Mouse (Mus musculus) ES-Bruce4 (cell line): Measurements from ENCODE around the gene Gm11172. TPM values are rescaled to one million over a fixed set of nuclear protein-coding genes. Genes with fewer than 3 reads are reported as not detected.

ENCODE experiments used
- H3K27ac ChIP-seq: 2 replicates; pipeline ENCODE4 v1.5.1; 2012; ENCODE audit warnings: low read length, inconsistent platforms; ENCODE audit not compliant: insufficient read depth
- H3K27me3 ChIP-seq: 2 replicates; pipeline ENCODE4 v1.6.1; 2012; ENCODE audit warnings: mild to moderate bottlenecking, low read length, inconsistent platforms; ENCODE audit not compliant: control insufficient read depth, poor library complexity, insufficient read depth, severe bottlenecking
- H3K36me3 ChIP-seq: 2 replicates; pipeline ENCODE4 v1.6.1; 2012; ENCODE audit warnings: inconsistent platforms, mild to moderate bottlenecking, low read length, moderate library complexity; ENCODE audit not compliant: control insufficient read depth, poor library complexity, insufficient read depth, severe bottlenecking
- H3K4me1 ChIP-seq: one replicate; pipeline ENCODE4 v1.8.1; 2011; ENCODE audit warnings: low read length; ENCODE audit not compliant: control insufficient read depth, insufficient read depth
- H3K4me3 ChIP-seq: 2 replicates; pipeline ENCODE4 v1.5.1; 2011; ENCODE audit warnings: low read depth, mild to moderate bottlenecking, low read length
- H3K9ac ChIP-seq: 2 replicates; pipeline ENCODE4 v1.6.1; 2012; ENCODE audit warnings: low read depth, mild to moderate bottlenecking, inconsistent platforms; ENCODE audit not compliant: poor library complexity, severe bottlenecking
- H3K9me3 ChIP-seq: replicated peaks from 2 replicates; pipeline ENCODE4 v1.6.1; 2012; ENCODE audit warnings: mild to moderate bottlenecking, low read length, inconsistent platforms; ENCODE audit not compliant: control insufficient read depth, poor library complexity, insufficient read depth, severe bottlenecking
- CTCF ChIP-seq: IDR thresholded peaks from one replicate; pipeline ENCODE4 v1.8.1; 2011; ENCODE audit warnings: low read depth, low read length
- EP300 ChIP-seq: IDR thresholded peaks from 2 replicates; pipeline ENCODE4 v1.6.1; 2011; ENCODE audit warnings: low read depth, low read length; ENCODE audit not compliant: insufficient read depth
- POLR2A ChIP-seq: IDR thresholded peaks from one replicate; pipeline ENCODE4 v1.8.1; 2011; ENCODE audit warnings: low read length; ENCODE audit not compliant: insufficient read depth
- polyA plus RNA-seq: library from polyadenylated mRNA; stranded (reverse); fragments of >200 nt; gene quantifications from 2 replicates; pipeline ENCODE4 v1.2.4, GENCODE M21; 2011; ENCODE audit warnings: low read depth; ENCODE audit not compliant: missing spikeins, insufficient read depth, insufficient read length

Gm11172 gene
- polyA plus RNA-seq, 1 experiment: not detected

DNA sequence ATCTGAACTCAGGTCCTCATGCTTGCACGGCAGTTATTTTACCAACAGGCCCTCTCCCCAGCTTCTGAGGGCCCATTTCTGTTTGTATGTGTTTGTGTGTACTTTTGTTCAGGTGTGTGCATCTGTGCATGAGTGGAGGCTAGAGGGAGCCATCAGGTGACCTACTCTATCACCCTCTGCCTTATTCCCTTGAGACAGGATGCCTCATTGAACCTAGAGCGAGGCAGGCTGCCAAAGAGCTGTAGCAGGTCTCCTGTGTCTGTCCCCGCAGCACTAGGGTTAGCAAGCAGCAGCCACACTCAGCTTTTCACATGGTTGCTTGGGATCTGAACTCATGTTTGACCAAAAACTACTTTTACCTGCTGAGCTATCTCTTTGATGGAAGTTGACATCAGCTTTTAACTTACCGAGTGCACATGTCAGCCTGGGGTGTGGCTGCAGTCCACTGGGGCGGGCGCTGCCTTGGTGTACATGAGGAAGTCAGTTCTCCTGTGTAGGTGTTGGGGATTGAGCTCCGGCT, 47.1 kb downstream of the Gm11172 start:
- no peak overlapping the region for H3K27ac ChIP-seq
- no peaks in the 10 kb centered on the region for H3K27me3 ChIP-seq
- no peaks in the 10 kb centered on the region for H3K36me3 ChIP-seq
- H3K4me1 ChIP-seq: no peaks in the 10 kb centered on the region
- H3K9ac ChIP-seq: no peak overlapping the region
- H3K9me3 ChIP-seq: no peaks in the 10 kb centered on the region
- no peak overlapping the region for H3K4me3 ChIP-seq
- TF ChIP-seq POLR2A (no peak), EP300 (no peak), CTCF (no peak)

DNA sequence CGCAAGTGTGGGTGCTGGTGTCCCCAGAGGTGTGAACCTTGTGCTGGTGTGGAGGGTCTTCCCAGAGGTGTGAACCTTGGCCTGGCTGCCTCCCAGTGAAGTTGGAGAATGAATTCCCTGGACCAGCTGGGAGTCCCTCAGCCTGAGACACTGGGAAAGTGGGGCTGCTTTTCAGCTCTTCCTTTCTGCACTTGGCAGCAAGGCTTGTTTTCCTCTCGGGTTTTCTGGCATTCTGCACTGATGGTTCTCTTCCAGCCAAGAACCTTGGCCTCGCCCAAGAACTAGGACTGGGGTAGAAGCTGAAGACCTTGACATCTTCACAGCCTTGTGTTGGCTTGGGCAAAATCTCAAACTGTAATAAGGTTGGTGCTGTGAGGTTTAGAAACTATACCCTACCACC, 48.7 kb downstream of the Gm11172 start:
- Histone ChIP-seq H3K36me3 (no peaks in the 10 kb centered on the region), H3K9me3 (no peaks in the 10 kb centered on the region), H3K4me3 (no peak overlapping the region), H3K4me1 (no peaks in the 10 kb centered on the region), H3K27me3 (no peaks in the 10 kb centered on the region), H3K27ac (no peak overlapping the region), H3K9ac (no peak overlapping the region)
- no peak for TF ChIP-seq EP300
- no peak for TF ChIP-seq CTCF
- TF ChIP-seq POLR2A: no peak

Other genes with a start within 250 kb of the Gm11172 start
- gene Socs1, start 27.4 kb upstream of the Gm11172 start, polyA plus RNA-seq: 1.9 and 2.8 TPM in 2 replicates
- gene Tnp2, start 24.3 kb upstream of the Gm11172 start, polyA plus RNA-seq: not detected in 2 replicates
- not detected in 2 replicates for gene Prm3, start 22.0 kb upstream of the Gm11172 start, polyA plus RNA-seq
- gene Prm2, start 16.8 kb upstream of the Gm11172 start, polyA plus RNA-seq: not detected in 2 replicates
- not detected in 2 replicates for gene Prm1, start 7.1 kb upstream of the Gm11172 start, polyA plus RNA-seq
- 3.7 and 3.8 TPM in 2 replicates for gene Rmi2, start 22.1 kb downstream of the Gm11172 start, polyA plus RNA-seq
- gene Snn, start 248.0 kb downstream of the Gm11172 start, polyA plus RNA-seq: 16.1 and 17.7 TPM in 2 replicates